Mouse (Mus musculus) CD4-positive, CD25-positive, alpha-beta regulatory T cell, adult 4 months (primary cell): ENCODE measurements at regions not wholly inside any gene's neighbourhood (a gene's known extent, or its start where the extent isn't known, plus 50 kb on each side); places are given as distances from the start of the nearest gene placed in this dataset.

Experiments
- ATAC-seq: one replicate; pipeline ENCODE4 v1.8.0; 2017

DNA sequence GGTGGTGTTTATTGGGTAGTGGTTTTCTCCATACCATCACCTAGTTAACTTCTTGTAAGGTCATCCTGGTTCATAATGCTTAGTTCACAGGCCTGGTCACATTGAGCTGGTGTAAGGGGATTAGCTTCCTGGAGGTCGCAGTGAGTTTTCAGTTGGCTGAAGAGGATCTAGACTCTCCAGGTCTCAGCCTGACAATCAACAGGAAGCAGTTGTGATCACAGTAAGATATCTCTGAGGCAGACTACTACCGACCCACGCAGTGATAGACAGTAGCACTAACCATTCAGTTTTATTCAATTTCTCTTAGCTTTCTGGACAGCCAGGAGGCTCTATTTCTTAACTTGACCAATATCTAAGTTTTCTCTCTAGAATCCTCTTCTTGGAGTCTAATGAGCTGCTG lies 108.5 kb upstream of the Prdm1 start:
- ATAC-seq = peak; percentile 34

GRCm38 (mm10) chr10:44636061-44636460 lies 107.8 kb upstream of the Prdm1 start:
- no peak for ATAC-seq

- ATAC-seq = no peak
These were observed 103.3 kb upstream of the Prdm1 start for GRCm38 (mm10) chr10:44631584-44631983.

- no peak for ATAC-seq
These were observed 102.2 kb upstream of the Prdm1 start for GRCm38 (mm10) chr10:44630485-44630884.

GRCm38 (mm10) chr10:44628387-44628786 lies 100.1 kb upstream of the Prdm1 start:
- ATAC-seq = no peak

DNA sequence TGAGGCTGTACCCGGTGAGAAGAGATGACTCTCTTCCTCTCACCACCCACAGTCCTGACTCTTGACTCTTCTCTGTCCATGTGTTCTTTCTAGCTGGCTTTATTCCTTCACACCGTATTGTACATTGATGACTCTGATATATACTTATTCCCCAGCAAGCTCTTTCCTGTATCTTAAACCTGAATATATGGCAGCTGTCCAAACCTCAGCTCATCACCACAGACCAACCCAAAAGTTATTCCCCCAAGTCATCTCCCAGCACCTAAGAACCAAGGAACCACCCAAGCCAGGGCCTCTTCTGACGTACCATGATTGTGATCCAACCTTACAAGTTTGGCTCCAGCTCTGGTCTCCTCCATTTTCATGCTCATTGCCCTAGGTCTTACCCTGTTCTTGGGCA lies 99.1 kb upstream of the Prdm1 start:
- no peak for ATAC-seq

- ATAC-seq = no peak
These were observed 97.2 kb upstream of the Prdm1 start for GRCm38 (mm10) chr10:44625521-44625920.

GRCm38 (mm10) chr10:44615586-44615985 lies 87.3 kb upstream of the Prdm1 start:
- no peak for ATAC-seq

DNA sequence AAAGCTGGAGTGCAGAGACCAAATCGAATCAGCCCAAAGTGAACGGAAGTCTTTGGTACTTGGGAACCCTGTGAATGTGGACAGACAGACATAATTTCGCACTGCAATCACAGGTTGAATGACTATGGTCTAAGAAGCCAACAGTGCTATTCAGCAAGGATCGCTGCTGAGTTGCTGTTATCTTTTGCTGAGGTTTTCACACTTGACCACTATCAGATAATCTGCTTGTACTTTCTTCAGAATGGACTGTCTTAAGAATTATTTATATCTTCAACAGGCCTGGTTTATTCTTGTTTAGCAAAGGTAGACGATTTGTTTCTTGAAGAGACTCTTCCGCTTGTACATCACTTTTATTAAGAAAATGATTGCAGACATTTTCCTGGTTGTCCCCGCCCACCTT lies 84.3 kb upstream of the Prdm1 start:
- no peak for ATAC-seq

GRCm38 (mm10) chr10:44611399-44611798 lies 83.1 kb upstream of the Prdm1 start:
- ATAC-seq = no peak

GRCm38 (mm10) chr10:44609187-44609586 lies 80.9 kb upstream of the Prdm1 start:
- ATAC-seq = no peak

DNA sequence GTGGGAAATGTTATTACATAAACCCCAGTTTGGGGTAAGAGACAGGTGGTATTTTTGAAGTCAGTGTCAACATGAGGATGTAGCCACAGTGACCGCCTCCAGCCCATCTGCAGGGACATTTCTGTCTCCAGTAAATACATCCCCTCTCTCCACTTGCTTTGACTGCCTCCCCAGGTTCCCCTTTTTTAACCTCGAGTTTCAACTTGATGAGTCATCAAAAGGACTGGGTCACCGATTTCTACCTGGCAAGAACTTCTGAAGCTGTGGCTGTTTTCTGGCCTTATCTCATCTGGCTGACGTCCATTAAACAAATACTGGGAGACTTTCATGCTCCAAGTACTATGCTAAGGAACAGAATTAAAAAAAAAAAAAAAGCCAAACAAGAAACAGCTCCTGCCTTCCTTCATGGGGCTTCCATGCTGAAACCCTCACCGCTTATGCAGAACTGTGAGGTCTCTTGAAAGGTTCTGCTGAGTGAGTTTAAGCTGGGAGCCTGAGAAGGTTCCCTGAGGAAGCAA lies 79.1 kb upstream of the Prdm1 start:
- no peak for ATAC-seq

GRCm38 (mm10) chr10:44604512-44604911 lies 76.2 kb upstream of the Prdm1 start:
- no peak for ATAC-seq

GRCm38 (mm10) chr10:44603461-44603860 lies 75.2 kb upstream of the Prdm1 start:
- no peak for ATAC-seq

GRCm38 (mm10) chr10:44601550-44601949 lies 73.2 kb upstream of the Prdm1 start:
- ATAC-seq = no peak

GRCm38 (mm10) chr10:44599964-44600334 lies 71.6 kb upstream of the Prdm1 start:
- no peak for ATAC-seq

- ATAC-seq = no peak
These were observed 71.1 kb upstream of the Prdm1 start for GRCm38 (mm10) chr10:44599331-44599963.

- no peak for ATAC-seq
These were observed 70.3 kb upstream of the Prdm1 start for GRCm38 (mm10) chr10:44598615-44599014.

GRCm38 (mm10) chr10:44595932-44596331 lies 67.6 kb upstream of the Prdm1 start:
- ATAC-seq = no peak

GRCm38 (mm10) chr10:44589842-44590241 lies 61.5 kb upstream of the Prdm1 start:
- ATAC-seq = no peak

DNA sequence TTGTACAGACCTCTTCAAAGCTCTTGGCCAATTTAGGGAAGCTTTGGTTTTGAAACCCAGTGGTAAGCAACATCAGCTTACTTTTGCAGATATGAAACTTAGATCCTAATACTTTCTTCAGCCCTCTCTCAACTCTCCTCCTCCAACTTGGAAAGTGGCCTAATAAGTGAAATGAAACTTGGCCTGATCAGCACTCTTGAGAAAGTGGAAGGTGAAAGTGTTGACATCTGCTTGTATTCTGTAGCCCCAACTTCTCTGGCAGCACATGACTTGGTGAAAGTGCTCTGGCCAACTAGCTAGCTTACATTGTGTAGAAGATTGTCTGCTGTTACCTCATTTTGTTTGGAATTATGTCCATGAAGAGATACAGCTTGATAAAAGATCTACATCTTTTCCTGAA lies 61.1 kb upstream of the Prdm1 start:
- ATAC-seq = no peak

- no peak for ATAC-seq
These were observed 54.4 kb upstream of the Prdm1 start for GRCm38 (mm10) chr10:44582736-44583135.
